Mouse (Mus musculus) liver, embryonic 15.5 days (tissue): ENCODE measurements around the gene Gm20388. TPM values are rescaled to one million over a fixed set of nuclear protein-coding genes. Genes with fewer than 3 reads are reported as not detected.

ENCODE experiments used
- ATAC-seq: fragments of 200-750 bp; cut with Nextera tagmentation; 2 replicates; pipeline ENCODE4 v1.8.0; 2017; ENCODE audit warnings: moderate number of reproducible peaks, mild to moderate bottlenecking, moderate library complexity; ENCODE audit not compliant: insufficient read depth
- H3K27ac ChIP-seq: fragments of 300-500 bp; sonication (generic); replicated peaks from 2 replicates; pipeline ENCODE4 v1.5.1; 2015; ENCODE audit warnings: mild to moderate bottlenecking, inconsistent platforms
- H3K27me3 ChIP-seq: fragments of 300-500 bp; sonication (generic); 2 replicates; pipeline ENCODE4 v1.6.1; 2015; ENCODE audit warnings: mild to moderate bottlenecking, inconsistent platforms
- H3K36me3 ChIP-seq: fragments of 300-500 bp; sonication (generic); replicated peaks from 2 replicates; pipeline ENCODE4 v1.6.1; 2015; ENCODE audit warnings: moderate library complexity, mild to moderate bottlenecking, inconsistent platforms
- H3K4me1 ChIP-seq: fragments of 300-500 bp; sonication (generic); replicated peaks from 2 replicates; pipeline ENCODE4 v1.6.1; 2015; ENCODE audit warnings: inconsistent platforms
- H3K4me2 ChIP-seq: fragments of 300-500 bp; sonication (generic); 2 replicates; pipeline ENCODE4 v1.6.1; 2015; ENCODE audit warnings: moderate library complexity, mild to moderate bottlenecking, inconsistent platforms
- H3K4me3 ChIP-seq: fragments of 300-500 bp; sonication (generic); replicated peaks from 2 replicates; pipeline ENCODE4 v1.5.1; 2015; ENCODE audit warnings: mild to moderate bottlenecking, inconsistent platforms
- H3K9ac ChIP-seq: fragments of 300-500 bp; sonication (generic); 2 replicates; pipeline ENCODE4 v1.6.1; 2015; ENCODE audit warnings: moderate library complexity, mild to moderate bottlenecking, inconsistent platforms
- H3K9me3 ChIP-seq: fragments of 300-500 bp; sonication (generic); replicated peaks from 2 replicates; pipeline ENCODE4 v1.6.1; 2016; ENCODE audit warnings: inconsistent platforms
- WGBS: fragments of 180-500 bp; shearing (Covaris S2); methylation state at CpG from one replicate; pipeline ENCODE4 v1.1.7; 2015; ENCODE audit warnings: mixed read lengths; ENCODE audit not compliant: insufficient replicate concordance; 5-methylcytosine and 5-hydroxymethylcytosine counted together
- polyA plus RNA-seq: library from polyadenylated mRNA; unstranded; fragments of >200 nt; fragmentation: Nextera tagmentation; extraction: Ambion mirVana; gene quantifications from 2 replicates; pipeline ENCODE4 v1.2.1, GENCODE M21; 2015

Gene Gm20388
- polyA plus RNA-seq, 1 experiment from 2014 or later, result not detected

GRCm38 (mm10) chr8:124329690-124330089, 4419.0 kb downstream of the Gm20388 start:
- Histone ChIP-seq H3K4me2 (no peak overlapping the region), H3K36me3 (peaks cover 15% of the 10 kb centered on the region), H3K4me1 (0 out of 2 replicates have a peak, but pooled peaks cover 3% of the 10 kb centered on the region), H3K9ac (no peak overlapping the region), H3K4me3 (no peak overlapping the region), H3K9me3 (no peaks in the 10 kb centered on the region), H3K27me3 (no peaks in the 10 kb centered on the region), H3K27ac (no peak overlapping the region)
- WGBS, result 82% methylated on average over 10 of the region's 10 CpGs
- no peak for ATAC-seq

GRCm38 (mm10) chr8:124330433-124330832, 4419.8 kb downstream of the Gm20388 start:
- 61% methylated on average over 2 of the region's 3 CpGs for WGBS
- Histone ChIP-seq H3K9ac (no peak overlapping the region), H3K27ac (no peak overlapping the region), H3K27me3 (no peaks in the 10 kb centered on the region), H3K9me3 (no peaks in the 10 kb centered on the region), H3K4me2 (no peak overlapping the region), H3K4me3 (no peak overlapping the region), H3K36me3 (peaks cover 17% of the 10 kb centered on the region; the same call in 1 of the 2 replicates), H3K4me1 (0 out of 2 replicates have a peak, but pooled peaks cover 3% of the 10 kb centered on the region)
- ATAC-seq, result no peak

GRCm38 (mm10) chr8:124331094-124331493, 4420.5 kb downstream of the Gm20388 start:
- WGBS, result 64% methylated on average over 3 of the region's 3 CpGs
- H3K9me3 ChIP-seq, result no peaks in the 10 kb centered on the region

GRCm38 (mm10) chr8:124331706-124332105, 4421.1 kb downstream of the Gm20388 start:
- Histone ChIP-seq H3K9me3 (no peaks in the 10 kb centered on the region), H3K4me1 (0 out of 2 replicates have a peak, but pooled peaks cover 3% of the 10 kb centered on the region), H3K27me3 (no peaks in the 10 kb centered on the region), H3K9ac (no peak overlapping the region), H3K27ac (no peak overlapping the region), H3K4me2 (no peak overlapping the region), H3K4me3 (no peak overlapping the region), H3K36me3 (peaks cover 20% of the 10 kb centered on the region; the same call in 1 of the 2 replicates)
- no peak for ATAC-seq
- WGBS, result 81% methylated on average over 11 of the region's 11 CpGs

More at GRCm38 (mm10) chr8:124331094-124331493, 4420.5 kb downstream of the Gm20388 start:
- no peak for ATAC-seq
- peaks cover 18% of the 10 kb centered on the region; the same call in 1 of the 2 replicates for H3K36me3 ChIP-seq
- H3K9ac ChIP-seq, result no peak overlapping the region
- H3K4me3 ChIP-seq, result no peak overlapping the region
- no peak overlapping the region for H3K27ac ChIP-seq
- H3K4me1 ChIP-seq, result 0 out of 2 replicates have a peak, but pooled peaks cover 3% of the 10 kb centered on the region
- H3K4me2 ChIP-seq, result no peak overlapping the region
- H3K27me3 ChIP-seq, result no peaks in the 10 kb centered on the region

- Histone ChIP-seq H3K4me3 (no peak overlapping the region), H3K9ac (no peak overlapping the region), H3K27ac (no peak overlapping the region), H3K4me1 (no peaks in the 10 kb centered on the region), H3K27me3 (no peaks in the 10 kb centered on the region), H3K4me2 (no peak overlapping the region), H3K36me3 (peaks cover 47% of the 10 kb centered on the region), H3K9me3 (no peaks in the 10 kb centered on the region)
- WGBS, result 82% methylated on average over 13 of the region's 13 CpGs
- no peak for ATAC-seq
Measured at GRCm38 (mm10) chr8:124336302-124336701, 4425.7 kb downstream of the Gm20388 start.

GRCm38 (mm10) chr8:124339742-124340141, 4429.1 kb downstream of the Gm20388 start:
- peaks cover 5% of the 10 kb centered on the region for H3K4me1 ChIP-seq
- no peaks in the 10 kb centered on the region for H3K9me3 ChIP-seq
- H3K4me2 ChIP-seq, result no peak overlapping the region
- 76% methylated on average over 3 of the region's 3 CpGs for WGBS
- ATAC-seq, result no peak
- H3K27me3 ChIP-seq, result no peaks in the 10 kb centered on the region
- no peak overlapping the region for H3K27ac ChIP-seq
- no peak overlapping the region for H3K4me3 ChIP-seq
- no peak overlapping the region for H3K9ac ChIP-seq
- H3K36me3 ChIP-seq, result peaks cover 46% of the 10 kb centered on the region

- Histone ChIP-seq H3K9ac (no peak overlapping the region), H3K4me3 (no peak overlapping the region), H3K36me3 (peaks cover 42% of the 10 kb centered on the region), H3K27ac (no peak overlapping the region), H3K9me3 (no peaks in the 10 kb centered on the region), H3K4me2 (no peak overlapping the region), H3K27me3 (no peaks in the 10 kb centered on the region), H3K4me1 (peaks cover 5% of the 10 kb centered on the region)
- 83% methylated on average over 17 of the region's 17 CpGs for WGBS
- ATAC-seq, result no peak
Measured at GRCm38 (mm10) chr8:124340360-124341068, 4429.9 kb downstream of the Gm20388 start.

- H3K36me3 ChIP-seq, result peaks cover 26% of the 10 kb centered on the region
- ATAC-seq, result no peak
- H3K27me3 ChIP-seq, result no peaks in the 10 kb centered on the region
- no peak overlapping the region for H3K9ac ChIP-seq
- peaks cover 7% of the 10 kb centered on the region for H3K4me1 ChIP-seq
- 86% methylated on average over 15 of the region's 15 CpGs for WGBS
- no peaks in the 10 kb centered on the region for H3K9me3 ChIP-seq
- no peak overlapping the region for H3K4me2 ChIP-seq
- no peak overlapping the region for H3K27ac ChIP-seq
- no peak overlapping the region for H3K4me3 ChIP-seq
Measured at GRCm38 (mm10) chr8:124343151-124343550, 4432.5 kb downstream of the Gm20388 start.

- Histone ChIP-seq H3K4me1 (peaks cover 7% of the 10 kb centered on the region), H3K27me3 (no peaks in the 10 kb centered on the region), H3K9me3 (no peaks in the 10 kb centered on the region), H3K27ac (no peak overlapping the region), H3K4me2 (no peak overlapping the region), H3K4me3 (no peak overlapping the region), H3K9ac (no peak overlapping the region), H3K36me3 (peaks cover 19% of the 10 kb centered on the region; the same call in 1 of the 2 replicates)
- ATAC-seq, result 0 out of 2 replicates have a peak, but pooled peaks have one; percentile 23
- 70% methylated on average over 12 of the region's 12 CpGs for WGBS
Measured at GRCm38 (mm10) chr8:124343991-124344390, 4433.4 kb downstream of the Gm20388 start.

- no peak for ATAC-seq
- 65% methylated on average over 10 of the region's 10 CpGs for WGBS
- H3K36me3 ChIP-seq, result peaks cover 12% of the 10 kb centered on the region; the same call in 1 of the 2 replicates
- H3K4me3 ChIP-seq, result no peak overlapping the region
- no peak overlapping the region for H3K27ac ChIP-seq
- no peaks in the 10 kb centered on the region for H3K9me3 ChIP-seq
- H3K27me3 ChIP-seq, result no peaks in the 10 kb centered on the region
- no peak overlapping the region for H3K9ac ChIP-seq
- no peak overlapping the region for H3K4me2 ChIP-seq
- H3K4me1 ChIP-seq, result peaks cover 7% of the 10 kb centered on the region
Measured at GRCm38 (mm10) chr8:124345098-124345497, 4434.5 kb downstream of the Gm20388 start.

- Histone ChIP-seq H3K4me3 (no peak overlapping the region), H3K27ac (no peak overlapping the region), H3K4me1 (peaks cover 7% of the 10 kb centered on the region), H3K36me3 (0 out of 2 replicates have a peak, but pooled peaks cover 3% of the 10 kb centered on the region), H3K4me2 (no peak overlapping the region), H3K9me3 (no peaks in the 10 kb centered on the region), H3K9ac (no peak overlapping the region), H3K27me3 (no peaks in the 10 kb centered on the region)
- WGBS, result 37% methylated on average over 19 of the region's 19 CpGs
- peak; percentile 21; the same call in 1 of the 2 replicates for ATAC-seq
Measured at GRCm38 (mm10) chr8:124346852-124347523, 4436.3 kb downstream of the Gm20388 start.
